Mouse (Mus musculus) hindbrain, embryonic 14.5 days (tissue): ENCODE measurements around the gene Paf1. TPM values are rescaled to one million over a fixed set of nuclear protein-coding genes. Genes with fewer than 3 reads are reported as not detected.
A peak's percentile ranks its signal among the peaks of the same experiment; 100 is the strongest.
"Not testable (repeated sequence)": the region's sequence is repeated elsewhere in the genome, so short reads cannot be mapped to it uniquely, and the experiment has no call there.

Source experiments
- ATAC-seq: fragments of 200-750 bp; cut with Nextera tagmentation; 2 replicates; pipeline ENCODE4 v1.8.0; 2017; ENCODE audit warnings: moderate number of reproducible peaks, mild to moderate bottlenecking, moderate TSS enrichment, moderate library complexity; ENCODE audit not compliant: low FRiP score
- DNase-seq: peaks from one replicate; pipeline ENCODE4 v3.0.0-alpha.2; 2015; ENCODE audit warnings: low spot score
- H3K27ac ChIP-seq: fragments of 300-500 bp; sonication (generic); 2 replicates; pipeline ENCODE4 v1.5.1; 2014; ENCODE audit warnings: mild to moderate bottlenecking, moderate library complexity
- H3K27me3 ChIP-seq: fragments of 300-500 bp; sonication (generic); 2 replicates; pipeline ENCODE4 v1.6.1; 2014; ENCODE audit warnings: mild to moderate bottlenecking, low read length, mixed read lengths; ENCODE audit not compliant: control insufficient read depth, insufficient read depth
- H3K36me3 ChIP-seq: fragments of 300-500 bp; sonication (generic); replicated peaks from 2 replicates; pipeline ENCODE4 v1.6.1; 2014; ENCODE audit not compliant: control insufficient read depth, insufficient read depth
- H3K4me1 ChIP-seq: fragments of 300-500 bp; sonication (generic); replicated peaks from 2 replicates; pipeline ENCODE4 v1.6.1; 2014; ENCODE audit warnings: antibody characterized with exemption, low read length, mixed read lengths; ENCODE audit not compliant: control insufficient read depth, insufficient read depth
- H3K4me2 ChIP-seq: fragments of 300-500 bp; sonication (generic); replicated peaks from 2 replicates; pipeline ENCODE4 v1.6.1; 2014; ENCODE audit warnings: mild to moderate bottlenecking, moderate library complexity
- H3K4me3 ChIP-seq: fragments of 300-500 bp; sonication (generic); replicated peaks from 2 replicates; pipeline ENCODE4 v1.5.1; 2014; ENCODE audit warnings: mild to moderate bottlenecking, low read length
- H3K9ac ChIP-seq: fragments of 300-500 bp; sonication (generic); 2 replicates; pipeline ENCODE4 v1.6.1; 2014
- H3K9me3 ChIP-seq: fragments of 300-500 bp; sonication (generic); 2 replicates; pipeline ENCODE4 v1.6.1; 2016; ENCODE audit warnings: low read length; ENCODE audit not compliant: control insufficient read depth
- WGBS: fragments of 180-500 bp; shearing (Covaris S2); extraction: QIAGEN DNeasy Blood & Tissue Kit; methylation state at CpG from one replicate; pipeline ENCODE4 v1.1.7; 2014; 5-methylcytosine and 5-hydroxymethylcytosine counted together
- polyA plus RNA-seq: library from polyadenylated mRNA; unstranded; fragments of >200 nt; fragmentation: Nextera tagmentation; extraction: Ambion mirVana; gene quantifications from 2 replicates; pipeline ENCODE4 v1.2.1, GENCODE M21; 2014

Gene Paf1
- polyA plus RNA-seq, 1 experiment from 2014 or later, result 73.9 TPM

DNA sequence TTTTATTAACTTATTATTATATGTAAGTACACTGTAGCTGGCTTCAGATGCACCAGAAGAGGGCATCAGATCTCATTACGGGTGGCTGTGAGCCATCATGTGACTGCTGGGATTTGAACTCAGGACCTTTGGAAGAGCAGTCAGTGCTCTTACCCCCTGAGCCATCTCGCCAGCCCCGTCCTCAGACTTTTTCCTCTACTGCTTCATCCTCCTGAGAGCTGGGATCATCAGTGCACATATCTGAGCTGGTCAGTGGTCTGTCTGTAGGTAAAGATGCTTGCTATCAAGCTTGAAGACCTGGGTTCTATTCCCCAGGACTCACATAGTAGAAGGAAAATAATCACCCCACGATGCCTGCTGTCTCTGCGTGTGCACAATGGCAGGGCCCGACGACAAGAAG, 5.4 kb upstream of the Paf1 start:
- DNase-seq, H3K9ac ChIP-seq, H3K9me3 ChIP-seq, H3K4me3 ChIP-seq, ATAC-seq, H3K27ac ChIP-seq, H3K4me2 ChIP-seq, H3K27me3 ChIP-seq: not testable (repeated sequence)
- WGBS, result 92% methylated on average over 7 of the region's 7 CpGs
- peaks cover 51% of the 10 kb centered on the region for H3K36me3 ChIP-seq
- H3K4me1 ChIP-seq, result peaks cover 13% of the 10 kb centered on the region

DNA sequence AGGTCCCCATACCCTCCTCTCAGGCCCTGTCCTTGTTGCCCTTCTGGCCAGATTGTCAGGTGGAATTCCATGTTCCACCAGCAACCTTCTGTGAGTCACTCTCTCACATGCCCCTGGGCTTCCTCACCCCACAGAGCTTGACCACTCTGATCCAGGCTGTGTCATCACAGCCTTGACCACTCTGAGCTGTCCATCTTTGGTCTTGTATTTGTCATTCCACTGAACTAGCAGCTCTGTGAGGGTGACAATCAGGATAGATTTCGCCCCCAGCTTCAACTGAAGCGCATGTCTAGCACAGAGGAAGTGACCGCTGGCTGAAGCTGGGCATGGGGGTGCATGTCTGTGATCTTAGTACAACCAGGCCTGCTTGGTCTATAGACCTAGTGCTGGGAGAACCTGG, 2.4 kb upstream of the Paf1 start:
- Histone ChIP-seq H3K4me3 (no peak overlapping the region), H3K36me3 (peaks cover 60% of the 10 kb centered on the region), H3K27me3 (no peaks in the 10 kb centered on the region), H3K27ac (no peak overlapping the region), H3K9ac (no peak overlapping the region), H3K4me2 (no peak overlapping the region), H3K9me3 (no peaks in the 10 kb centered on the region), H3K4me1 (peaks cover 17% of the 10 kb centered on the region)
- ATAC-seq (no peak), DNase-seq (no peak)
- 99% methylated on average over 3 of the region's 3 CpGs for WGBS

DNA sequence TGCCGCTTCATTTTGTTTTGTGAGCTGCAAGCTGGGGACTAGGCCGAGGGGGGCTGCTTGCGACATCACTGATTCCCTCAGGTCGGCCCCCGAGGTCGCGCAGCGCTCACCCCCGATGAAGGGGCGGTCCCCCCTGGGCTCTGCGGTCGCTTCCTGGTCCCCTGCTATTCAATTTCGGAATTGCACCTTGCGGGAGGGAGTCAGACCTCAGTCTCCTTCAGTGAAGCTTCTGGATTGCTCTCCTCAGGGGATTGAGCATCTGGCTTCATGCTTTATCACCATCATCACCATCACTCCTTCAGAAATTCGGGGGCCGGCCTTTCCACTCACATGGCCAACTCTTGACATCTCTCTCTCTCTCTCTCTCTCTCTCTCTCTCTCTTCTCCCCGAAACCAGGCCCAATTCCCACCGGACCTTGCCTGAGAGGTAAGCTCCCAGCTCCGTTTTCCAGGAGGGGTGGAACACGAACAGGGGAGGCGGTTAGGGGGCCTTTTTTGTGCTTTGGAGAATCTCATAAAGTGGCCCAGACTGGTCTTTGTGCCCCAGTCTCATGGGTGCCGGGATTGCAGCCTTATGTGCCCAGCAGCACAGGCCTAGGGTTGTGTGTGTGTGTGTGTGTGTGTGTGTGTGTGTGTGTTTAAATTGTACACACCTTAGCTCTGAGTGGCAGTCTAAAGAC, 661 bp downstream of the Paf1 start:
- Histone ChIP-seq H3K4me1 (peaks cover 17% of the 10 kb centered on the region), H3K4me3 (peak overlapping the region; percentile 94), H3K9ac (peak overlapping the region; percentile 87), H3K27me3 (no peaks in the 10 kb centered on the region), H3K27ac (peak overlapping the region; percentile 77), H3K4me2 (peak overlapping the region; percentile 94), H3K9me3 (no peaks in the 10 kb centered on the region), H3K36me3 (peaks cover 66% of the 10 kb centered on the region)
- 6% methylated on average over 22 of the region's 22 CpGs for WGBS
- DNase-seq (no peak), ATAC-seq (no peak)

DNA sequence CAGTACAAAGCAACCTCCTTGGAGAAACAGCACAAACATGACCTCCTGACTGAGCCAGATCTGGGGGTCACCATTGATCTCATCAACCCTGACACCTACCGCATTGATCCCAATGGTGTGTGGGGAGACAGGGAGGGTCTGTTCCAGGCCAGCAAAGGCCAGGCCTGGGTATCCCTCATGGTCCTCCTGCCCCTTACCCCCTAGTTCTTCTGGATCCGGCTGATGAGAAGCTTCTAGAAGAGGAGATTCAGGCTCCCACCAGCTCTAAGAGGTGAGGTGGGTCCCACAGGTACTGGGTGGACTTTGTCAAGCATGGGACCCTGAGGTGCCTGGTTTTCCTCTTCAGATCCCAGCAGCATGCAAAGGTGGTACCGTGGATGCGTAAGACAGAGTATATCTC, 2.7 kb downstream of the Paf1 start:
- WGBS, result 97% methylated on average over 4 of the region's 4 CpGs
- Histone ChIP-seq H3K4me2 (no peak overlapping the region), H3K27ac (no peak overlapping the region), H3K4me1 (peaks cover 17% of the 10 kb centered on the region), H3K36me3 (peaks cover 67% of the 10 kb centered on the region), H3K9ac (no peak overlapping the region), H3K9me3 (no peaks in the 10 kb centered on the region), H3K27me3 (no peaks in the 10 kb centered on the region), H3K4me3 (no peak overlapping the region)
- no peak for DNase-seq
- ATAC-seq, result no peak

DNA sequence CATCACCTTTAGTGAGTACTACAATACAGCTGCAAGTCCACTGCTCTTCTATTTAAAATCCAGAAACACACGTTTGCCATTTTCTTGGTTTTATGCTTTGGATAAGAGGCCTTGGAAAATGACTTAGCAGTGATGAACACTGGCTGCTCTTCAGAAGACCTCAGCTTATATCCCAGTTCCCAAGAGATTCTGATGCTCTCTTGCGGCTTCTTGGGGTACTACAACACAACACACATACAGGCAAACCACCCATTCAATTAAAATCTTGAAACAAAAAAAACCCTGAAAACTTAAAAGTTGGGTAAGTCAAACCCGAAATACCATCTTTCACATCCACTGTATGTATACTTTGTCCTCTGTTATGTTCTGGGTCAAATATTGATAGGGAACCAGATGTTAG, 5.2 kb downstream of the Paf1 start:
- Histone ChIP-seq H3K4me1 (peaks cover 10% of the 10 kb centered on the region; the same call in 1 of the 2 replicates), H3K9ac (no peak overlapping the region), H3K4me2 (no peak overlapping the region), H3K27ac (no peak overlapping the region), H3K36me3 (peaks cover 87% of the 10 kb centered on the region), H3K27me3 (no peaks in the 10 kb centered on the region), H3K4me3 (no peak overlapping the region), H3K9me3 (no peaks in the 10 kb centered on the region)
- ATAC-seq (no peak), DNase-seq (peak; percentile 62)
- WGBS, result 74% methylated on average over 3 of the region's 3 CpGs

DNA sequence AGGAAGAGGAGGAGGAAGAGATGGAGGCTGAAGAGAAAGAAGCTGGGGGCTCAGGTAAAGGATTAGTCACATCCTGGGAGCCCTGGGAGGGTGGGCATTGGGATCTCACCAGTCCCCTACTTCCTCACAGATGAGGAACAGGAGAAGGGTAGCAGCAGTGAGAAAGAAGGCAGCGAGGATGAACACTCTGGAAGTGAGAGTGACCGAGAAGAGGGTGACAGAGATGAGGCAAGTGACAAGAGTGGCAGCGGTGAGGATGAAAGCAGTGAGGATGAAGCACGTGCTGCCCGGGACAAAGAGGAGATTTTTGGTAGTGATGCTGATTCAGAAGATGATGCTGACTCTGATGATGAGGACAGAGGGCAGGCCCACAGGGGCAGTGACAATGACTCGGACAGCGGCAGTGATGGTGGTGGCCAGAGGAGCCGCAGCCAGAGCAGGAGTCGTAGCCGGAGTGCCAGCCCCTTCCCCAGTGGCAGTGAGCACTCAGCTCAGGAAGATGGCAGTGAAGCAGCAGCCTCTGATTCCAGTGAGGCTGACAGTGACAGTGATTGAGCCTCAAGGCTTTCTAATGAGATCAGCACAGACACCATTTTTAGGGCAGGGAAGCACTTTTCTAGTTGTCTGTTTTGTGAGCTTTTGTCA, 6.1 kb downstream of the Paf1 start:
- Histone ChIP-seq H3K27me3 (no peaks in the 10 kb centered on the region), H3K4me3 (no peak overlapping the region), H3K27ac (no peak overlapping the region), H3K9ac (no peak overlapping the region), H3K4me2 (no peak overlapping the region), H3K36me3 (peaks cover 95% of the 10 kb centered on the region), H3K9me3 (no peaks in the 10 kb centered on the region), H3K4me1 (peaks cover 4% of the 10 kb centered on the region; the same call in 1 of the 2 replicates)
- WGBS, result 90% methylated on average over 10 of the region's 10 CpGs
- no peak for ATAC-seq
- DNase-seq, result no peak

DNA sequence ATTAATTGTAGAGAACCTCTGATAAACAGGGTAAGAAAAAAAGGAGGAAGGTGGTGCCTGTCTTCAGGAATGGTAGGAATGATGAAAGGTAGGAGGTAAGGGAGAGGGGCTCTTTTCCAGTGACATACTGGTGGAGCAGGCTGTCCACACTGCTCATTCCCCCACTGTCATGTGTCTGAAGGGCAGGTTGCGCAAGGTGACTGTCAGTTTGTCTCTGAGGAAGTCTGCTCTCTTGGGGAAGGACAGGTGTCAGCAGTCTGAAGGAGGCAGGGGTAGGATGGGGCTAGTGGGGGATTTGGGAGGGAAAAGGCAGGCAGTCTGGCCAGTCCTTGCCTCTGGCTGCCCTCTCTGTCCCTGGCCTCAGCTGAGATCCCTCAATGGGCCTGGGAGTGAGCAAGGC, 8.3 kb downstream of the Paf1 start:
- H3K4me1 ChIP-seq, result no peaks in the 10 kb centered on the region
- 100% methylated on average over 1 of the region's 1 CpGs for WGBS

DNA sequence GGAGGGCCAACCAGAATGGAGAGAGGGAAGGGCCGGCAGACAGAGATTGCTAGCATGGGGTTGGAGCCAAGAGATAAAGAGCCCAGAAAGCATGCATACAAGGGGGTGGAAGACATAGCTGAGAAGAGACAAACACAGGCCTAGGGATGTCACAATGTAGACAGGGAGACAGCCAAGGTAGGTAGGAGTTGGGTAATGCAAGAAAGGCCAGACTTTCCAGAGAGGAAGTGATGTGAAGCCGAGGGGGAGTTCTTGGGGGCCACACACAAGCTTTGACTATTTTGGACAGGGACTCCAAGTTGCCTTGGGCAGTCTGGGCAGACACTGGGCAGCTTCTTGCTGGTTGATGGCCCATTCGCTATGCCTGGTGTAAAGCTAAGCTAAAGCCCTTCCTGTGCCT, 9.2 kb downstream of the Paf1 start:
- Histone ChIP-seq H3K4me3 (no peak overlapping the region), H3K9me3 (no peaks in the 10 kb centered on the region), H3K4me2 (no peak overlapping the region), H3K27me3 (no peaks in the 10 kb centered on the region), H3K4me1 (no peaks in the 10 kb centered on the region), H3K27ac (no peak overlapping the region), H3K36me3 (peaks cover 100% of the 10 kb centered on the region), H3K9ac (no peak overlapping the region)
- DNase-seq (no peak), ATAC-seq (no peak)
- 89% methylated on average over 3 of the region's 3 CpGs for WGBS

More for the DNA sequence above, 8.3 kb downstream of the Paf1 start:
- Histone ChIP-seq H3K27ac (no peak overlapping the region), H3K4me2 (no peak overlapping the region), H3K36me3 (peaks cover 99% of the 10 kb centered on the region), H3K27me3 (no peaks in the 10 kb centered on the region), H3K4me3 (no peak overlapping the region), H3K9ac (no peak overlapping the region), H3K9me3 (no peaks in the 10 kb centered on the region)
- ATAC-seq (no peak), DNase-seq (no peak)

DNA sequence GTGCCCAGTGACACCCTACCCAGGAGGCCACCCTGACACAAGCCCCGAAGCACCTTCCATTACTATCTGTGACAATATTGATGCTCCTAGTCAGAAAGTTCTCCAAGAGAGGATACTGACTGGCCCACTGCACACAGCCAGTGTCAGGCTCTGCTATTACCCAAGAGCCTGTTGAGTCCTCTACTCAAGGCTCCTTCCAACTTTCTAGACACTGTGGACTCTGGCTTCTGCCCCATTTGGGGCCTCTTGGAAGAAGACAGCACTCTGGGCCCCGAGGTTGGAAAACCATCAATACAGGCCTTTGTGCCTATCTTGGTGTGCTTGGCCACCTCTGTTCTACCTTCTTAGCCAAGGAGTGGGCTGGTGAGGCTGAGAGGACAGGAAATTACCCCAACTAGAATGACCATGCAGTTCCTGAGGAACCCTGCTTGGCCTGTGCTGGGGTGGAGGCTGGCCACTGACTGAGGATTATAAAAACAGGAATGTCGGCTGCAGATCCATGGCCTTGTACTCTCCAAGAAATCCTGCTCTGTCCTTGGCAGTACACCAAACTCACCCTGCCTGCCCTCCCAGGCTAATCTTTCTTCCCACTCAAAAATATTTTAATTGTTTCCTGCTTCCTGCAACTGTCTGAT, 18.2 kb downstream of the Paf1 start:
- Histone ChIP-seq H3K36me3 (peaks cover 98% of the 10 kb centered on the region), H3K9me3 (no peaks in the 10 kb centered on the region), H3K9ac (no peak overlapping the region), H3K4me1 (no peaks in the 10 kb centered on the region), H3K4me3 (no peak overlapping the region), H3K4me2 (no peak overlapping the region), H3K27ac (no peak overlapping the region), H3K27me3 (no peaks in the 10 kb centered on the region)
- no peak for ATAC-seq
- DNase-seq, result no peak
- WGBS, result 84% methylated on average over 3 of the region's 3 CpGs
